Mouse (Mus musculus): ENCODE measurements around the gene Csn3.

Csn3 gene

DNA sequence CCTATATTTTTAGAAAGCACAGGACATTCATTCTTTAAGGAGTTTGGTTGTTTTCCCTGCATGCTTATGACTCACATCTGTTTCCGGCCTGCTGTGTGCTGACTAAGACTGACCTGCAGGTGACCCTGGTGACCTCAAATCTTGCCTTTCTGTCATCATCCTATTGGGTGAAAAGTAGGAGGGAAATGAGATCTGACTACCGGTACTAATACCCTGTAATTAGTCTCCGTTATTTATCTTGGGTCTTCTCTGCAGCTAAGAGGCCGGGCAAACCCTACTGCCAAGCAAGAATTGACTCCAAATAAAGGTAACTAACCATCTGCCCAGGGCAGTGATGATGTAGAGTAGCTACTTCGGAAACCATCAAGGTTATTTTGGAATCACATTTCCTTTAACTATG is at the start of gene Csn3:
Gene Csn3 (plus strand): TSS at position 208 of the 400 bp plus-strand sequence.
- no peak for DNase-seq (ENCODE audit: low spot score)

DNA sequence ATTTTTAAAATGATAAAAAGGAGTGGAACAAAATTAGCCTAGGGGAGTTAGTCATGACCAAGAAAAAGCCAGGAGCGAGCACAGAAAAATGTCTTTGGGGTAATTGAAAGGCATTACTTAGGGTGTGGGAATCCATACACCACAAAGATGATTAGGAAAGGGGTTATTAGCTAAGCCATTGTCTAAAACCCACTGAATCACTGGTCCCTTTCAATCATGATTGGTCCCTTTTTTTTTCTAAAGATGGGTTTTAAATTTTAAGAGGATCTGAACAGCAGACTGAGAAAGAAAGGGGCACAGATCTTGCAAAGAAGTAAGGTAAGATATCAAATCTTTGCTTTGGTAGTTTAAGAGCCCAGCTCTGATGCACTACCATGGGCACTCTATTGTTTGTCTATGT is 40.6 kb upstream of the Csn3 start, which contains the start of gene Odam:
Gene Odam (plus strand): TSS at position 301 of the 400 bp plus-strand sequence.
- DNase-seq (ENCODE audit: low spot score) = no peak

DNA sequence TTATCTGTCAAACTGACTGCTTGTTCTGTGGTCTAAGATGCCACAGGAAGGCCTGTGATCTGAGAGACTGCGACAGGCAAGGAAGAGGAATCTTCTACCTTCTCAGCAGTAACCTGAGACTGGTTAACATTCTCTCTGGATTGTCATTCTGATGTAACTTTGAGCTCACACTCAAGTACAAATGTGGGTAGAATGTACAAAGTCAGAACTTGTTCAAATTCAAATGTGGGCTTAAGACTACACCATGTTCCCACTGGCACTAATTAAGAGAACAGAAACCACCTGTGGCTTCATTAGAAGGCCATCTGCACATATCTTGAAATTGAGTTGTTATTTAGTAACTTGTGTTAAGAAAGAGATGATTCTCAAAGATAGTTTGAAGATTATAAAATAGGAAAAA is 6.2 kb downstream of the Csn3 start:
- DNase-seq (ENCODE audit: low spot score) = no peak

DNA sequence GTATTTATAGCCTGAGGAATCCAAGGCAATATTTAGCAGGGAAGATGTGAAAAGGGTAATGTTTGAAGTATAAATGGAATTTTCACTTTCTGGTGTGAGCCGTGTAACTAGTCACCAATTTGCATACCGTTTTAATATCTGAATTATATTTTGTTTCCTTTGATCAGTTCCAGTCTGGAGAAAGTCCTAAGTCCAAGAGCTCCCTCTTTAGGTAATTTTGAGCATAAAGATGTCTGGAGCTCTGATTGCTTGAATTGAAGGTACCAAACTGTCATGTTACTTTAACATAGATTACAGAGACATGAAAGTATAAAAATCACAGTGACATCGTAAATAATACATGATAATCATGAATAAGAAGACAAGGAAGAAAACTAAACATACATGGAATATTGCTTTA is 15.4 kb downstream of the Csn3 start:
- DNase-seq (ENCODE audit: low spot score) = no peak

DNA sequence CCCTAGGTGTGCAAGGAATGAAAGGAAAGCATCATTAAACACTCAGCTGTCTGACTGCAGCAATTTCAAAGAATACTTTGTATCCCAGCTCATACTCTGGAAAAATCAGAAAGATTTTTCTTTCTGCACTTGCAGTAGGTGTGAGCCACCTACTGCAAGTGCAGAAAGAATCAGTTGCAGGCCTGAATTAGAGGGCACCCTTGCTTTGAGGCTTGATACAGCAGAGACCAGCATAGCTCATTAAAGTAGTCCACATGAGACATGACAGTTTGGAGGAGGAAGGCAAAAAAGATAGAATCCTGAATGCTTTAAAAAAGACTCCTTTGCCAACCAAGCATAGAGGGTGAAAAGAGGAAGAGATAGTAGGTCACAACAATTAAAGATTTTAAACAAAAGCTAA is 17.1 kb downstream of the Csn3 start:
- DNase-seq (ENCODE audit: low spot score) = no peak

DNA sequence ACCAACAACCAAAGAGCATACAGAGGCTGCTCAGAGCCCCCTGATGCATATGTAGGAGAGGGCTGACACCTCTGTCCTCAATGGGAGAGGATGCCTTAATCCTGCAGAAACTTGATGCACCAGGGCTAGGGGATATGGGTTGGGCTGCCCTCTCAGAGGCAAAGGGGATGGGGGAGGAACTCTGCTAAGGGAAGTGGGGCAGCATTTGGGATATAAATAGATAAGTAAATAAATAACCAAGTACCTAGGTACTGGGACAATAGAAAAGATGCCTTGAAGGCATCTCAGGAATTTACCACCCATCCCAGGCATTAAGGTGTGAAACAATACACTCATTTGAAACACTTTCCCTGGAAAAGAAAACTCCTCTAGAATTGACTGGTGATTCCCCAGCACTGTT is 26.5 kb downstream of the Csn3 start:
- DNase-seq (ENCODE audit: low spot score) = no peak

DNA sequence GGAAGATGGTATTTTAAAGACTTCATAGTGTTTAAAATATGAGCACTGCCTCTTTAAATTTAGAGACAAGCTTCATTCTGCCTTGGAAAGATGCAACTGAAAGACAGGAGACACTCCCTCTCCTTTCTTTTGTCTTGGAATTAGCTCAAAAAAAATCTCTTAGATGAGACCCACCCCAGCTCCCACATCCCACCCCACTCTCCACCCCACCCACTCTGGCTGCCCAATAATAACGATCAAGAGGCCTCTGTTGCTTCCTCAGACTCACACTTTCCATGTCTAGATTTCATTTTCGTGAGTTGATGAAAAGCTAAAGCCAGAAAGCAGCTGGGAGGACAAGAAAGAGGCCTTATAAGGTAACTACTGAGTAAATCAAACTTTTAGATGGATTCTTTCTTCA is 43.8 kb downstream of the Csn3 start, which contains the start of the genes 2310003L06Rik and Gm28434:
Gene 2310003L06Rik (plus strand): TSS at position 259 of the 400 bp plus-strand sequence.
Gene Gm28434 (plus strand): TSS at position 317 of the 400 bp plus-strand sequence.
- no peak for DNase-seq (ENCODE audit: low spot score)

DNA sequence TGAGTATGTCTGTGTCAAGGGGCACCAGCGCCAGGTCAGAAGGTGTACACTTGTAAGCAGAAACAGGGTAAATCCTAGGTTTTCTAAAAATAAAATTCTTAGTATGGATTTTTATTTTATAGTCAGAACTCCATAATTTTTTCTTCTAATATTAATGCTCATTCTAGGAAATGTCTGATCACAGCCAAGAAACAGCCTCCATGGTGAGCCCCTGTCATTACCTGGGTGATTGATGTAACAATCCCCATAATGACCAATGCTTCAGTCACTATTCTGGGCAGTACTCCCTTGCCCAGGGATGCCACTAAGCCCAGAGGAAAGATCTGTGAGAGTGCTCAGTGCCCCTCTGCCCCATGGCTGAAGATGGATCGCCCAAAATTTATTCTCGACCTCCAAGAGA is 53.8 kb downstream of the Csn3 start, which contains the start of gene Cabs1:
Gene Cabs1 (plus strand): TSS at position 301 of the 400 bp plus-strand sequence.
- DNase-seq (ENCODE audit: low spot score) = no peak
